Mouse (Mus musculus) spleen, postnatal 10 days (tissue): Measurements from ENCODE around the gene Nfkbia.
A peak's percentile ranks its signal among the peaks of the same experiment; 100 is the strongest.

ENCODE experiments used
- DNase-seq, 2 experiments: peaks; one replicate each; pipeline ENCODE4 v3.0.0; 2021 to 2022; ENCODE audit warnings: low spot score in 2 of 2

Gene Nfkbia

DNA sequence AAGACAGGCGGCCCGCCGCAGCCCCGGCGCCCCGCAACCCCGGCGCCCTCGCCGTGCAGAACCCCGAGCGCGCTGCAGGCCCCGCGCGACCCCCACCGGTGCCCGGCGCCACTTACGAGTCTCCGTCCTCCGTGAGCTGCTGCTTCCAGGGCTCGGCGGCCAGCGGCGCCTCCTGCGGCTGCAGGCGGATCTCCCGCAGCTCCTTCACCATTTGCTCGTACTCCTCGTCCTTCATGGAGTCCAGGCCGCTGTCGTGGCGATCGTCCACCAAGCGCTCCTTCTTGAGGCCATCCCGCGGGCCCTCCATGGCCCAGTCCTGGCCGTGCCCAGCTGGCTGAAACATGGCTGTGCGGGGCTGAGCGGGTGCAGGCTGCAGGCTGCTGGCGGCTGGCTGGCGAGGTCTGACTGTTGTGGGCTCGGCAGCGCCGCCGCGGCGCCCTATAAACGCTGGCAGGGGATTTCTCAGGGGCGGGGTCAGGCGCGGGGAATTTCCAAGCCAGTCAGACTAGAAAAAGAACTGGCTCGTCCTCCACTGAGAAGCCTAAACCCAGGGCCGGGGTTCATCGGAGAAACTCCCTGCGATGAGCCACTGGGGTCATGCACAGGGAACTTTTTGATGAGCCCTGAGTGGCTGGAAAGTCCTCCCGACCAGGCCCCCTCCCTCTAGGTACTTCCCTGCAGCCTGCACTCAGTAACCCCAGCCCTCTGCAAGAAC, at the start of gene Nfkbia:
Gene Nfkbia, minus strand, starts transcription at position 464 of the 715 bp plus-strand sequence.
- DNase-seq, result peak; percentile 90 to 93

DNA sequence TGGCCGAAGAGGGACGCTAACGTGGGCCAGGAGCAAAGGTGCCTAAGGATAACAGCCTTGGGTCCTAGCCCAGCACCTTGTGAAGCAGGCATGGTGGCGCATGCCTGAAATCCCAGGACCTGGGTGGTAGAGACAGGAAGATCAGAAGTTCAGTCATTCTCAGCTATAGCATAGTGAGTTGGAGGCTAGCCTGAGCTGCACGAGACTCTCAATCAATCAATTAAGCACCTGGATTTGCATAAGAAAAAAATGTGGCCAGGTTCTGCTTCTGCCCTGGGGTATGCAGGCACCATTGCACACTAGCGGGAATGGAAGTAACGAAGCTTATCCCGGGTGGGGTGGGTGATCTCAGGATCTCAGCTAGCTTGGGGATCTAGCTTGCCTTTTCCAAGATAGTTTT, 46.7 kb upstream of the Nfkbia start:
- DNase-seq, result no peak

DNA sequence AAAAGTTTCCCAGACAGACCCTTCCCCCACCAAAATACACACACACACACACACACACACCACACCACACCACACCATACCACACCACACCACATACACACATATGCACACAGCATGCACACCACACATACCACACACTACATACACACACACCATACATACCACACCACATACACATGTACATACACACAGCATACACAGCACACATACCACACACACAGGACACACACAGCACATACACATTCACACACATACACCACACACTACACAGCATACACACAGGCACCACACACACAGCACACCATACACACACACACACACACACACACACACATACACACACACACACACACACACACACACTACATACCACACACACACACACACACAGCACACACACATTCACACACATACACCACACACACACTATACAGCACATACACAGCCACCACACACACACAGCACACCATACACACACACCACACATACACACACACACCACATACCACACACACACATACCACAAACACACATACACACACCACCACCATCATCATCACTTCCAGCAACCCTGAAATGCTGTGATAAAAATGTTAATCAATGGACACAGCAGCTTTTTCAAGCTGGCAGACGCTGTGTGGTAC, 46.0 kb upstream of the Nfkbia start:
- DNase-seq, result no peak

DNA sequence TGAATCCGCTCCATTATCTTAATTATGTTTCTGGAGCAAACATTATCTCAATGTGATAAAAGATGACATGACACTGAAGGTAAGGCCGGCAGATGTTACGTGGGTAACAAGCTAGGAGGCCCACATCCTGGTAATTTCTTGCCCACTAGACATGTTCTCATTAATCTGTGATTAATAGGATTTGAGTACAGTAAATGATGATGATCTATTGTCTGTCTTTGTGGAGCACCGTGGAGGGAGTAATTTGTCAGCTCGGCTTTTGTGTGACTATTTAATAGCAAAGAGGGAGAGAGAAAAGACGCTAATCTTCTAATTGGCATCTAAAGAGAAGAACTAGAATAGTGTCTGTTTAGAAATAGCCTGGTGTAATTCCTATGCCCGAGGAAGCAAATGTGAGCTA, 45.3 kb upstream of the Nfkbia start:
- DNase-seq, result no peak

DNA sequence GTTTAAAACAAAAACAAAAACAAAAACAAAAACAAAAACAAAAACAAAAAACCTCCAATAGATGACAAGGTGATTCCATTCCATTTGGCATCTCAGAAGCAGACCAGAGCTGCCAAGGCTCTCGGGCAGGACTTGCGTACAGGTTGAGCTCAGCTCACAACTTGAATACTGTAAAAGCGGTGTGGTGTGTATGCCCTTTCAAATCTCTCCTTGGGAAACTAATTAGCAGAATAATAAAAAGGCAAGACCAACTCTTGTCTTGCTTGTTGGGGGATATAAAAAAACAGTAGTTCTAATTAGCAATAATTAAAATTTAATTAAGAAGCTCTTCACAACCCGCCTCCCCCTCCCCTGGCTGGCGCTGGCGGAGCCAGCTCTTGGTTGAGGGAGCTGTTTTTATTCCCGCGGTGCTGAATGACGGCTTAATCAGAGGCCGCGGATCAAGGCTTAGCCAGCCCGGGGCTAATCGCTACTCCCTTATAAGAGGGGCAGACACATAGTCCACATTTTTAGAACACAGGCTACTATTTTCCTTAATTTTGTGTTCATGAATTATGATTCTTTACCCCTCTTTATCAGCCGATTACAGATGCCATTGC, 44.2 kb upstream of the Nfkbia start:
- DNase-seq, result no peak

DNA sequence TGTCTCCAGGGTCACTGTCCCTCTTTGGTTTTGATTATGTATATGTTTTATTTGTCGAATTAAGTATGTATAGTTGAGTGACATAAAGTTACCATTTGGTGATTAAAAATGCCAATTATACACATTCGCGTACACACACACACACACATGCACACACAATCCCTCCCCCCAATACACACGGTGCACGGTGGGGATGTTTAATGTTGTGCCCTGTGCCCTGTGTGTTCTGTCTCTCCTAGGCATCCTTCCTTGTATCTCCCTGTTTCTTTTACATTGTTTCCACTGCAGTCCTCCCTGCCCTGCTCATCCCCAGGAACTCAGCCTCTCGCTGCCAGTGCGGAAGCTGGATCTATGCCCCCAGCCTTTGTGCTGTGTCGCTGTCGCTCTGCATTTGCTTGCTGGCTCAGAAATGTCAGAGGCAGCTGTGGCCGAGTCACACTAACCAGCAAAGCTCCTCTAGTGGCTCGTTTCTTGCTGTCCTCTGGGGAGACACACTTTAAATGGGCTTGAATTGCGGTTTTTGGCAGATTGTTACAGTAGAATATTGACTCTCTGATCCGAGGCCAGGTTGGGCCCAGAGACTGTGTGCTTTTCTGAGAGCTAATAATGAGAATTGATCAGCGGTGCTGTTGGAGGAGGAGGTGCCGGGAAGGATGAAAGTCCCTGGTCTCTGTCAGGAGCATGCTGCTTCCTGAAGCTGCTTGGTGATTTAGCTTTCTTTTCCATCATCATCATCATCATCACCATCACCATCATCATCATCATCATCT, 34.7 kb upstream of the Nfkbia start:
- no peak for DNase-seq

DNA sequence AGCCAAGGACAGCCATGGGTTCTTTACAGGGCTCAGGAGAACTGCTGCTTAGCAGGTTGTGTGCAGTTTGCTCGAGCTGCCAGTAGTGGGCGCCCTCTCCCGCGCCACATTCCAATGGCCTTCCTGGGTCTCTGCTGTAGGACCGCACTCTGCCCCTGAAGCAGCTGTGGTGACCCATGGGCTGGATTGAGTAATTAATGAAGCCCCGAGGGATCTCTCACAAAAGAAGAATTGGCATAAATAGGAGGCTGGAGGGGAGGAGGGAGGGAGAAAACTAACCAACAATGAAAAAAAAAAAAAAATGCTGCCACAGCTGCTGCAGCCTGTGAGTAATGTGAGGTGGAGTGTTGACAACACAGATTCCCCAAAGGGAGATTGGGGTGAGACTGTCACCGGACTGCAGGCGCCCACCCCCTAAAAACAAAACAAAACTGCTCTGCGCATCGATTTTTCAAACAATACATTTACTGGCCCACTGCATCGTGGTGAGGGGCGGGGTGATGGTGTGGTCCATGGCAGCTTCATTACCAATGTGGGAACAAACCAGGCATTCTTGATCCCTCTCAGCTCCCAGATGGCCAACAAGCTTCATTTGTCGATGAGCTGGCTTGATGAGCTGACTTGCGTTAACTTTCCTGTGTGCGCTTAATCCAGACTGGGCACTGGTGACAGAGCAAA, 25.8 kb upstream of the Nfkbia start:
- peak in 1 of 2 experiments; percentile 51 for DNase-seq

DNA sequence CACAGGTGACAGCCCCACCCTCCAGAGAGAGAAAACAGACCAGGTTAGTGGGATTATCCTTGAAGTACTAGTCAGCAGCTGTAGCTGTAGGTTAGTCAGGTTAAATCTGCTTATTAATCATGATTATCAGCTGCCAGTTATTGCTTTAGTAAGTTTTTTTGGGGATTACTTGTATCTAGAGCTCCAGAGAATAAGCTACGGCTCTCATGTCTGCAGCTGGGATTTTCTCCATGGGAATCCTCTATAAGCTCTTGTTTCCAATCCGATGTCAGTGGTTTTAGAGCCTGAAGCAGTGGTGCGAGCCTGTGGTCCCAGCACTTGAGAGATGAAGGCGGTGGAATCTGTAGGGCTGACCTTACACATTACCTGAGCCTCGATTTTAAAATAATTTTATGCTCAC, 16.4 kb upstream of the Nfkbia start:
- no peak for DNase-seq

DNA sequence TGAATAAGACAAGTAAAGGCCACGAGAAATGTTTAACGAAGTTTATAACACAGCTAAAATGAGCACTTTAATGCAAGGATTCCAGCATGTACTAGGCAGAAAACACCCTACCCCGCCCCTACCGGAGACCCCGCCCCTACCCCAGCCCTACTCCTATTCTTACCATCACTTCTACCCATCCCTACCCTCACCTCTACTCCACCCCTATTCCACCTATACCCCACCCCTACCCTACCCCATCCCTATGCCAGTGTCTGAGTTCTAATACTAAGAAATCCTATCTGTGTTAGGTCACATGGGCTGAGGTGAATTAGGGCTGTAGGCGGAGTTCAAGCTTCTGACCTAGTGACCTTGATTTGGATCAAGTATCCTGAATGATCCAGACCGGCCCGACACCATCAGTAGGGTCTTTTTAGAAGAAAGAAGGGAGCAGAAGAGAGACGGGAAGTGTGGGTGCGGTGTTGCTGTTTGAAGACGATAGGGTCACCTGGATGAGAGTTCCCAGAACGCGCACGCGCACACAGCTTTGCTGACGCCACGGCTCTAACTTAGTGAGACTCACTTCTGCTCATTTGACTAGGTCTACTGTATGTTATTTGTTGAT, 15.0 kb upstream of the Nfkbia start:
- no peak for DNase-seq

DNA sequence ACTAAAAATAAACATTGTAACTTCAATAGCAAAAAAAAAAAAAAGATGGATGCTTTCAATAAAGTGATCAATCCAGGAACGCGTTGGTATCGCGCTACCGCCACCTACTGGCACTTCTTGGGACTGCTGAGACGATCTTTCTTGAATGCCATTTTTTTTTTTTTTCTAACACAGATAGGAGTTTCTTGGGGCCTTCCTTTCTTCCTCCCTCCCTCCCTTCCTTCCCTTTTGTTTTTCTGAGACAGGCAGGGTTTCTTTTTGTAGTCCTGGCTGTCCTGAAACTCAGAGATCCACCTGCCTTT, 13.5 kb upstream of the Nfkbia start:
- DNase-seq, result peak; percentile 53 to 84

DNA sequence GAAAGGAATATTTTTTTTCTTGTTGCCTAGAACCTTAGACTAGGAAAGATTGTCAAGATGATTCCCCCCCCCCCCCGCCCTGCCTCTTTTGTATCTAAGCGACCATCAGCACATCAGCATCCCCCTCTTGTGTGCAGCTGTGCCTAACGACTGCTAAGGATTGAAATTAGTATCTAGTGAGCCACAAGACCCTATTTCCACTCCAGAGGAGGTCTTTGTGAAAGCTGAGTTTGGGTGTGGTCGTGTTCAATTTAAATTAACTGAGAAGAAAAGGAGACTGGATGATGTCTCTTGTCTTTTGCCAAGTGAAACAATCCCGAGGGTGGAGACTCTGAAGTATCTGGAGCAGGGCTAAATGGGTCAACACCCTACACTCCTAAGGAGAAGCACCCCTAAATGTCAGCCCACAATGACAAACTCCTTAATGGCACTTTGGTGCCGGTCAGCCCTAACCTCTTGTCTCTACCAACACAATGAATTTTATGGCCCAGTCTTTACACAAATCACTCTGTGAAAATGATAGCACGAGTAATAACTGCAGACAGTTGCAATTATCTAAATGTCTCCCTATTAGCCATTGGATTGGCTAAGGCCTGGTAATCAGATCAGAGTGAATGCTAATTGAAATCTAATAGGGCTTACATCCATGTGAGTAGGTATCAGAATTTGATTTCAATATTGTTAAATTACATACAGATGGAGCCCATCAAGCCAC, 13.0 kb upstream of the Nfkbia start:
- no peak for DNase-seq

DNA sequence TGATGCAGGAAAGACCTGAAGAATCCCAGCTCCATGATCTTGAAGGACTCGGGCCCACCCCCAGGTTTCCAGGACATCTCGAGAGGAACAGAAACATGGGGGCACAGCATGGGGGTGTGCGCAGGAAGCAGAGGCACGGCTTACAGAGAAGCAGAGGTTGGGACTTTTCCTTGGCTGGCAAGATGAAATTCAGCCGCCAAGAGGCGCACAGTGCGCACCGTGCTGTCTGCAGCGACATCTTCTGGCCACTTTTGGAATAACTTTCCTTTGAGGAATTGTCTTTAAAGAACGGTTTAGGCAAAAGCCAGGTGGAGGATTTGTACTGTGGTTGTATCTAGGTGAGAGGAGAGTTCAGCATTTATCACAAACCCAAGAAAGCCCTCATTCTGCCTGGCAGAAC, 6.6 kb upstream of the Nfkbia start:
- peak; percentile 69 to 81 for DNase-seq

DNA sequence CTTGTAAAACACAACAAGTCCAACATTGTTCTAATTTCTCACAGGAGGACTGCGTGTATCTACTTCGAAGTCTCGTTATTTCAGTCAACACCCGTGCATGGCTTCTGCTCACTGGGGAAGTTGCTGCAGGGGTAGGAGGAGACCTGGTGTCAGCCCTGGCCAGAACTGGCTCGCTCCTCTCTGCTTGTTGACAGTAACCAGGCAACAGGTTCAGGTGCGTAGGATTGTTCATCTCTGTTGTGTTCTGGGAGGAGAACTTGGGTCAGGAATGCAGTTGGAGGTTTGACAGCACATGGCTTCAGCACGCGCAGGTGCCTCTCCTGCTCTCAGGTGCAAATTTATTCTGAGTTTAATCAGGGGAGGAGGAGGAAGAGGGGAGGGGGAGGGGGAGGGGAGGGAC, 5.3 kb upstream of the Nfkbia start:
- DNase-seq, result no peak

DNA sequence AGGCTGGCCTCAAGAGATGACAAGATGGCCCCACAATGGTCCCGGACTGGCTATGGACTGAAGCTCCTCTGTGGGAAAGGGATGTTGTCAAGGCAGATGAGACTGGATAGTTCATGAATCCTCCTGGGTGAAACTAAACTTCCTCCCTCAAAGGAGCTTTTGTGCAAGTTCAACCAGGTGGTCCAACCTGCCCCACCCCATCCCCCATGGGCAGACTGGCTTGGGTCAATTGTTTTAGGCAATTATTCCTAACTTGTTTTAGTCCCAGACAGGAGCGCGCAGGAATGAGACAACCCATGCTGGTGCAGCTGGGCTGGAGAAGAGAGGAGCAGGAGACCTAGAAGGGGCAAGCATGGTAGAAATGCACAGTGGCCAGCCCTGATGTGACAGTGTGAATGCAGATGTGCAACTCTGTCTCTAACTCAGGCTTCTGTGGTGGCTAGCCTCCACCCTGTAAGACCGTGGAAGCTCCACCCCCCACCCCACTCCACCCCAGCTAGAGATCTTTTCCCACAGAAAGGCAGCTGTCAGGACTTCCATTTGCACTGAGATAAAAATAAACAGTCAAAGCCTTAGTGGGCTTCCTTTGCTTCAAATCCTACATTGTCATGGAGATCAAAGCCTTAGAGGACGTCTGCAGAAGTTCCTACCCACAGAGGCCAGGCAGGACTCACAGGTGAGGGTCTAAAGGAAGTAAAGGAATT, 3.6 kb upstream of the Nfkbia start:
- DNase-seq, result no peak

DNA sequence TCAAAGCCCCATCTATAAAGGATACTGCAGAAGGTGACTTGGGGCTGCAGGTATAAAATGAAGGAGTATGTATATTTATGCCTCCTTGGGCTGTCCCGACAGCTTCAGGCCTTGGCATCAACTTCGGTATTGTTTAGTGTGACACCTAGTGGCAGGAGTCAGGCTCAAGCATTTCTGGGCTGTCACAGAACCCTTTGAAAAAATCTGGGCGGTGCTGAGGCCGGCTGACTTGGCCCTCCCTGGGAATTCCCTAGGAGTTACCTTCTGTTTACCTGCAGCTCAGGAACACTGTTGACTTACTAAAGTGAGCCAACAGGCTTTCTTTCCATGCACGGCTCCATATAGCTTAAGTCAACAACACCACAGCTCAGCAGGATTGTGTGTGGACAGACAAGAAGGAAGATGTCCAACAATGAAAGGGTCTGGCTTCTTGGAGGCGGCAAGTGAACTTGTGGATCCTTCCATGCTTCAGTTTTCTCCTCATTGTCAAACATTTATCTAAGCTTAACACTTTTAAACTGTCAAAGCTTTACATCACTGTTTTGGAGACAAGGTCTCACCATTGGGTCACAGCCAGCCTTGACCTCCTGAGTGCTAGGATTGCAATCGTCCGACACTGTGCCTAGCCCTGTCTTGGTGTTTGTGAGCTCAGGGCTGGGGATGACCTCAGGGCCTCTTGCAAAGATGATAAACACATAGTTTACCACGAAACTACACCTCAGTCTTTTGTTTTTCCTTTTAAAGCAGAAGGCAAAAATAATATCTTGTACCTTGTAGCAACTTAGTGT, 2.9 kb upstream of the Nfkbia start:
- DNase-seq, result peak; percentile 33 to 69

DNA sequence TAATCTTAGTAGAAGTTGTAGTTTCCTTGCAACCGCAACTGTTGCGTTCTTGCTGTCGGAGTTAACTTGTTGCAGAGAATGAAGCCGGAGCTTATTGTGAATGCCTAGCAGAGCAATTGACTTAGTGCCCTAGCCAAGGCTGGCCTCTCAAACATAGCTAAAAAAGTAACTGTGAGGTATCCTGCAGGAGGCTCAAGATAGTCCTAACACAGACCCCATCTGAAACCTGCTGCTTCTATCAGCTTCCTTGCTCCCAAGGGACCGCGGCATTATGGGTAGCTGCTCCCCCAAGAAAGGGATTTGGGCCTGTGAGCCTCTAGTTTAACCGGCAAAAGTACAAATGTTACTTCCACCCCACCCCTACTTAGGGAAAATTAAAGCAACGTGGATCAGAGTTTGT, 934 bp upstream of the Nfkbia start:
- DNase-seq, result no peak

DNA sequence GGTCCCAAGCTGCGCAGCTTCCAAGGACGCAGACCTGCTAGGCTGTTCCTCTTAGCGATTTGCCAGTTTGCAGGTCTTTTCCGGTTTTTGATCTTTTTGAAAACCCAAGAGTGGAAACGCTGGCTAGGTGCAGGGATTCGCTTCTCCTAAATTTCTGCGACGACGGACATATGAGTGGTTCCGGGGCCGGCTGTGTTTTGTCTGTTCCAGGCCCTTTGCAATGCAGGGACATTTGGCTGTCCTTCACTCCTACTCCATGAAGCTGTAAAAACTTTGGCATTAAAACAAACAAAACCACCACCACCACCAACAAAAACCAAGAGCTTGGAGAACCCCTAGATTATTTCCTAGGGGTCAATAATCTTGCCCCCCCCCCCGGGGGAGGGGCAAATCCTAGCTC, 494 bp upstream of the Nfkbia start:
- no peak for DNase-seq

DNA sequence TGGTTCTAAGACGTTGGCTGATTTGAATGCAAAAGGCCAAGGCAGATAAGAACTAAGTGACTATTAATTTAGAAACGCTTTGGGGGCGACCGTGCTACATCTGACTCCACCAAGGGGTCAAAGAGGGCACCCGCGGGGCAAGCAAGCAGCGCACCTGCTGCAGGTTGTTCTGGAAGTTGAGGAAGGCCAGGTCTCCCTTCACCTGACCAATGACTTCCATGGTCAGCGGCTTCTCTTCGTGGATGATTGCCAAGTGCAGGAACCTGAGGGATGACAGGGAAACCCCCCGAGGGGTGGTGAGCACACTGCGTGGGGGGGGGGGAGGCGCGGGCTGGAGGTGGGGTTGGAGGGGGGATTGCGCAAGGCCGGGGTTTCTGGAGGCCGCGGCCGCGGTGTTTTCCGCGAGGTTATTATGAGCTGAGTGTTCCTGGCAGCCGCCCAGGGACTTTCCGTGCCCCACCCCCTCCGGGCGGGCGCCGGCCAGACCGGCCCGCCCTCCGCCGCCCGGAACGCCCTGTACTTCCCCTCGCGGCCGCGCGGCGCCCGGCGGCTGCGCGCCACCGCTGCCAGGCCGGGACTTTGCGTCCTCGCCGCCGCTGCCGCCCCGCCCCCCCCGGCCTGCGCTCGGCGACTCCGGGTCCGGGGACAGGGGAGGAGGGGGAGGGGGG, 797 bp downstream of the Nfkbia start:
- DNase-seq, result peak; percentile 92 to 98
